11 mouse cellular contexts compared by ENCODE assay signal in the genomic region with DNA sequence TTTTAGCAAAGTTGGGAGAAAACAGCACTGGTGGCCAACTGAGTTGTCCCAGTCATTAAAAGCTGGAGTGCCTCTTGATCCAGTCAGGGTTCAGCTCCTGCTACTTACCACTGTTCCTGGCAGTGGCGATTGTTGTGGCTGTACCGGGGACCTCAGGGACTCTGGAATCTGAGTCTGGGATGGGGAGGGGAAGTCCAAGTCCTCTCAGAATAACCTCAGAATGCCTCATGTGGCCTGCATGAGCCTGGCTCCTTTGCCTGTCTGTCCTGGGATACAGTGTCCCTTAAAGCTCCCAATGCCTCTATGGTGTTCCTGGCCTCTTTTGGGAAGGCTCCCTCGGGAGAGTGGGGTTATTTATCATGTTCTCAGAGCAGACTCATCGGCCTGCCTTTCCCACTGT.
DNase-seq lines count a peak whose midpoint lies in the region; ATAC-seq lines count a peak whose summit lies in the region.
"Had no signal": no experiment of that assay in that cellular context is flagged by ENCODE, and none has a peak within 500 bp of the region (broad histone marks: within the 10 kb centered on the region; RNA-seq: fewer than 3 reads in every experiment).

No protein-coding gene starts in this region.

- WGBS in kidney, embryonic 16.5 days = 33% methylated on average over 4 of the region's 4 CpGs

- no peaks in the 10 kb centered on the region for H3K4me1 ChIP-seq in kidney, embryonic 16.5 days (ENCODE audit: insufficient read depth, low read length)

- no peak overlapping the region for H3K4me2 ChIP-seq in kidney, embryonic 16.5 days (replicated peaks; ENCODE audit: low read depth, low read length)
- H3K4me2 ChIP-seq: limb, embryonic 15.5 days had no signal

- ATAC-seq in kidney, embryonic 16.5 days (ENCODE audit: low FRiP score, low TSS enrichment) = no peak; the same call in 1 of the 2 replicates
- ATAC-seq in monocyte, adult 5-6 weeks (replicated peaks; ENCODE audit: insufficient number of reproducible peaks, low FRiP score, low TSS enrichment, poor library complexity, severe bottlenecking) = no peak
- ATAC-seq in erythroid progenitor cell, adult 5-6 weeks (replicated peaks; ENCODE audit: low FRiP score, poor library complexity, severe bottlenecking) = no peak

- peak; percentile 11 for DNase-seq in kidney, adult 11 months
- peak; percentile 58 for DNase-seq in adrenal gland, postnatal 14 days
- DNase-seq in fibroblast of lung, adult 2 months (ENCODE audit: low read depth) = peak; percentile 75
- peak; percentile 78 for DNase-seq in heart, postnatal 25 days (ENCODE audit: low spot score)
- no peak for DNase-seq in frontal cortex, postnatal 36 days (ENCODE audit: low spot score in 2 of 2)

- H3K36me3 ChIP-seq in kidney, embryonic 16.5 days (ENCODE audit: insufficient read depth, low read length) = no peaks in the 10 kb centered on the region
- H3K36me3 ChIP-seq: limb, embryonic 15.5 days had no signal

- H3K9ac ChIP-seq in kidney, embryonic 16.5 days (replicated peaks; ENCODE audit: low read length) = no peak overlapping the region
- H3K9ac ChIP-seq: limb, embryonic 15.5 days had no signal

- no peaks in the 10 kb centered on the region for H3K9me3 ChIP-seq in kidney, embryonic 16.5 days (ENCODE audit: low read length)
- H3K9me3 ChIP-seq: limb, embryonic 15.5 days had no signal

- intact Hi-C loops in heart, postnatal 25 days (cut with DNase I) = loop anchor here (5.0 to 10.0 kb wide), 2 partner anchors 76 to 356 kb away; no protein-coding TSS in a partner anchor

- no peak overlapping the region for H3K27ac ChIP-seq in kidney, embryonic 16.5 days (ENCODE audit: low read length)
- H3K27ac ChIP-seq: limb, embryonic 15.5 days; macrophage had no signal

- no peaks in the 10 kb centered on the region for H3K27me3 ChIP-seq in kidney, embryonic 16.5 days (ENCODE audit: insufficient read depth, low read length)
- H3K27me3 ChIP-seq: limb, embryonic 15.5 days had no signal

- H3K4me3 ChIP-seq in kidney, embryonic 16.5 days (ENCODE audit: low read length) = no peak overlapping the region
- H3K4me3 ChIP-seq: erythroblast, embryonic 14.5 days; limb, embryonic 15.5 days had no signal

Comparison
In these comparisons a context has a peak if more than half of its experiments do, and no peak if none do; other contexts are left out.
1. DNase-seq: peak in kidney, adult 11 months (single experiment), adrenal gland, postnatal 14 days (single experiment), fibroblast of lung, adult 2 months (single experiment) and heart, postnatal 25 days (single experiment); none in frontal cortex, postnatal 36 days (0 of 2).